Mouse (Mus musculus): ENCODE results near the gene Diras2. TPM values are rescaled to one million over a fixed set of nuclear protein-coding genes. Genes with fewer than 3 reads are reported as not detected.
A peak's percentile ranks its signal among the peaks of the same experiment; 100 is the strongest.

The Diras2 gene
- polyA plus RNA-seq (2014; fragmentation: Nextera tagmentation; extraction: Ambion mirVana): 0.14 and 0.22 TPM in 2 replicates

DNA sequence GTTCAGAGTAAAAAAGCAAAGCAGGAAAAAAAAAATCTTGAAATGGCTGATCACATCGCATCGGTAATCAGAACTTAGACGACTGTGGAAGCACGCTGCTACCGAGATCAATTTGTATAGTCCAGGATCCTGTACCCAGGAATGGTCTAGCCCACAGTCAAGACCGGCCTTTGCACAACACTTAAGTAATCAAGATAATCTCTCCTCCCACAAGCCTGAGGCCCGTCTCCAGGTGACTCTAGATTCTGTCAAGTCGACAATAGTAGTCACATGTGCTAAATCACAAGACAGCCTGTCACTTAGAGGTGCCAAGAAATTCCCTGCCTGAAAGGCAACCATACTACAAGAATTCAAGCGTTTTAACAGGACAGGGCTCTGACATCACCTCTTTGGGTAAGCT, at the start of gene Diras2:
Diras2 (minus strand) TSS at position 159 of the 400 bp plus-strand sequence.
- no peak for DNase-seq (ENCODE audit: low spot score)
- Histone ChIP-seq H3K27me3 (ENCODE audit: control insufficient read depth, insufficient read depth, low read length) (peaks cover 11% of the 10 kb centered on the region), H3K9me3 (replicated peaks; ENCODE audit: control insufficient read depth, low read length) (no peaks in the 10 kb centered on the region), H3K36me3 (replicated peaks; ENCODE audit: control insufficient read depth, insufficient read depth, low read depth, low read length) (no peaks in the 10 kb centered on the region), H3K27ac (replicated peaks; ENCODE audit: low read depth, low read length) (no peak within 1 kb of the TSS), H3K4me1 (ENCODE audit: control insufficient read depth, insufficient read depth, low read length) (no peaks in the 10 kb centered on the region; the same call in 1 of the 2 replicates), H3K4me3 (ENCODE audit: low read depth, low read length) (peak within 1 kb of the TSS; percentile 46), H3K9ac (replicated peaks; ENCODE audit: low read length) (peak within 1 kb of the TSS; percentile 53), H3K4me2 (ENCODE audit: low read depth, low read length) (peak within 1 kb of the TSS; percentile 95)
- ATAC-seq (replicated peaks; ENCODE audit: insufficient number of reproducible peaks, low FRiP score, low TSS enrichment, low read depth): no peak
- WGBS: 52% methylated on average over 9 of the region's 9 CpGs

DNA sequence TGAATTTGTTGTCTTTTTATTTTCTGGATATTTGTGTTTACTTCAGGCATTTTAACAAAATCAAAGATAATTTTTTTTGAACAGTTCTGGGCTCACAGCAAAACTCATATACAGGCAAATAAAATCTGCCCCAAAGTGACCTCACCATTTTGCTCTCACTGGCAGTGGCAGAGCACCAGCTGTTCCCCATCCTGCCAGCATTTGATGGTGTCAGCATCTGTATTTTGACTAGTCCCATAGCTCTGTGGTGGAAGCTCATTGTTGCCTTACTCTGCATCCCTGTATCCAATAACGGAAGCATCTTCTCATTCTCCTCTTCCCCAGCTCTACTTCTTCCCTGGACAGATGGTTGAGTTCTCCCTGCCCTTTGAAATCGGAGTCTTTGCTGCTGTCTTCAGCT, 47.7 kb upstream of the Diras2 start:
- ATAC-seq (replicated peaks; ENCODE audit: insufficient number of reproducible peaks, low FRiP score, low TSS enrichment, low read depth) (no peak), DNase-seq (ENCODE audit: low spot score) (no peak)
- Histone ChIP-seq H3K9me3 (replicated peaks; ENCODE audit: control insufficient read depth, low read length) (no peaks in the 10 kb centered on the region), H3K9ac (replicated peaks; ENCODE audit: low read length) (no peak overlapping the region), H3K27me3 (ENCODE audit: control insufficient read depth, insufficient read depth, low read length) (peaks cover 3% of the 10 kb centered on the region), H3K27ac (replicated peaks; ENCODE audit: low read depth, low read length) (no peak overlapping the region), H3K4me3 (ENCODE audit: low read depth, low read length) (no peak overlapping the region), H3K4me1 (ENCODE audit: control insufficient read depth, insufficient read depth, low read length) (no peaks in the 10 kb centered on the region; the same call in 1 of the 2 replicates), H3K36me3 (replicated peaks; ENCODE audit: control insufficient read depth, insufficient read depth, low read depth, low read length) (no peaks in the 10 kb centered on the region), H3K4me2 (ENCODE audit: low read depth, low read length) (no peak overlapping the region)
- 70% methylated on average over 2 of the region's 2 CpGs for WGBS

DNA sequence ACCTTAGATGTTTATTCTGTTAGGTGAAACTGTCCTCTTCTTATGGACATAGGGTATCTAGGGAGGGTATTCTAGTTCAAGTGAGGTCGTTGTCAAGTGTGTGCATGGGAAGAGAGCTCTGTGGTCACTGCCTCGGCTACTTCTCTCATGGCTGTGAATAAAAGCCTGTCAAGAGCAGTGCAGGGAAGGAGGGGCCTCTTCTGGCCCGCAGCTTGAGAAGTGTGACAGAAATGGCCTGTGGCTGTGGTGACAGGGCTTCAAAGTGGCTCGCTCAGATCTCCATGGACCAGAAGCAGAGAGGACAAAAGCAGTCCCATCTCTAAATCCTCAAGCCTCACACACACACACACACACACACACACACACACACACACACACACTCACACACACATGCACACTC, 46.9 kb upstream of the Diras2 start:
- DNase-seq (ENCODE audit: low spot score) (no peak), ATAC-seq (replicated peaks; ENCODE audit: insufficient number of reproducible peaks, low FRiP score, low TSS enrichment, low read depth) (no peak)
- Histone ChIP-seq H3K9ac (replicated peaks; ENCODE audit: low read length) (no peak overlapping the region), H3K36me3 (replicated peaks; ENCODE audit: control insufficient read depth, insufficient read depth, low read depth, low read length) (no peaks in the 10 kb centered on the region), H3K4me2 (ENCODE audit: low read depth, low read length) (no peak overlapping the region), H3K4me3 (ENCODE audit: low read depth, low read length) (no peak overlapping the region), H3K27ac (replicated peaks; ENCODE audit: low read depth, low read length) (no peak overlapping the region), H3K27me3 (ENCODE audit: control insufficient read depth, insufficient read depth, low read length) (peaks cover 3% of the 10 kb centered on the region), H3K9me3 (replicated peaks; ENCODE audit: control insufficient read depth, low read length) (no peaks in the 10 kb centered on the region), H3K4me1 (ENCODE audit: control insufficient read depth, insufficient read depth, low read length) (no peaks in the 10 kb centered on the region; the same call in 1 of the 2 replicates)
- WGBS: 40% methylated on average over 4 of the region's 4 CpGs

DNA sequence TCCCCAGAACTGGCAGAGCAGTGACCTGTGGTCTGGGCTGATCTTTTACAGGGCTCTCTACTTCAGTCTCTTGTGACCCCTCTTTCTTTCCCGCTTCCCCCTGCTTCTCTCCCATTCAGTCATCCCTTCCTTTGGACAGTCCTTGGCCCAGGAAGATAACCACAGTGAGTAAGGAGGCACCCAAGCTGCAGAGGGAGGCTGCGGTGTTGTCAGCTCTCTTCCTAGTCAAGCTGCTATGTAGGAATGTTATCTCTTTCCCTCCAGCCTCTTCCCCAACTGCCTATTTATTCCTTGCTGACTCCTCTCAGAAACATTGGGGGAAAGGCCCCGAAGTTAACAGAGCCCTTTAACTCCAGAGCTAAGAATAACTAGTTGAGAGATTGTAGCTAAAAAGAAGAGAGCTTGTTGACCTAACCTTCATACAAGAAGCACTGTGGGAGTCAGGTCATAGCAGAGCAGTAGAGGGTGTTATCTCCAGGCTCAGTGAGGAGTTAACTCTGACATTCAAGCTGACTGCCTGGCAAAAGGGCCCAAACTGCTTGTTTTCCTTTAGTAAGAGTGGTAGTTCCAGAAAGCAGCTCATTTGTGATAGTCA, 46.3 kb upstream of the Diras2 start:
- ATAC-seq (replicated peaks; ENCODE audit: insufficient number of reproducible peaks, low FRiP score, low TSS enrichment, low read depth) (no peak), DNase-seq (ENCODE audit: low spot score) (no peak)
- Histone ChIP-seq H3K27me3 (ENCODE audit: control insufficient read depth, insufficient read depth, low read length) (peaks cover under 1% of the 10 kb centered on the region), H3K4me3 (ENCODE audit: low read depth, low read length) (no peak overlapping the region), H3K9ac (replicated peaks; ENCODE audit: low read length) (no peak overlapping the region), H3K27ac (replicated peaks; ENCODE audit: low read depth, low read length) (no peak overlapping the region), H3K4me2 (ENCODE audit: low read depth, low read length) (no peak overlapping the region), H3K9me3 (replicated peaks; ENCODE audit: control insufficient read depth, low read length) (no peaks in the 10 kb centered on the region), H3K36me3 (replicated peaks; ENCODE audit: control insufficient read depth, insufficient read depth, low read depth, low read length) (no peaks in the 10 kb centered on the region), H3K4me1 (ENCODE audit: control insufficient read depth, insufficient read depth, low read length) (no peaks in the 10 kb centered on the region; the same call in 1 of the 2 replicates)
- WGBS: 80% methylated on average over 3 of the region's 3 CpGs

DNA sequence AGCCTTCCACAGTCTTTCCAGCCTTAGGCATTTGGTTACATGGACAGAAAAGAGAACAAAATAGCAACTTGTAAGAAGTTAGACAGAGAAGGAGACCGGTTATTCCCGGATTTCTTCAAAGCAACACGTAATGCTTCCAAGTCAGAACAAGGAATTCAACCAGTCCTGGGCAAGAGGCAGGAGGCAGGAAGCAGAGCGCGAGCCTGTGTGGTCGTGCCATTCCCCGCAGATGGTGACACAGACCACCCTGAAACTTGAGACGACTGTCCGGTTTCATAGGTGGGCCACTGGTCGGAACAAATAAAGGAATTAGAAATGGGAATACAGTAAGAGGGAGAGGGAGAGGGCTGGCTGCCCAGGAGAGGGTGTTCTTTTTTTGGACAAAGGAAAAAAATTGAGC, 45.8 kb upstream of the Diras2 start:
- H3K27ac ChIP-seq (replicated peaks; ENCODE audit: low read depth, low read length): no peak overlapping the region
- no peak overlapping the region for H3K4me3 ChIP-seq (ENCODE audit: low read depth, low read length)
- no peaks in the 10 kb centered on the region for H3K36me3 ChIP-seq (replicated peaks; ENCODE audit: control insufficient read depth, insufficient read depth, low read depth, low read length)
- H3K9ac ChIP-seq (replicated peaks; ENCODE audit: low read length): no peak overlapping the region
- ATAC-seq (replicated peaks; ENCODE audit: insufficient number of reproducible peaks, low FRiP score, low TSS enrichment, low read depth) (no peak), DNase-seq (ENCODE audit: low spot score) (no peak)
- no peaks in the 10 kb centered on the region; the same call in 1 of the 2 replicates for H3K4me1 ChIP-seq (ENCODE audit: control insufficient read depth, insufficient read depth, low read length)
- WGBS: 30% methylated on average over 10 of the region's 10 CpGs
- no peaks in the 10 kb centered on the region for H3K27me3 ChIP-seq (ENCODE audit: control insufficient read depth, insufficient read depth, low read length)
- H3K4me2 ChIP-seq (ENCODE audit: low read depth, low read length): no peak overlapping the region
- H3K9me3 ChIP-seq (replicated peaks; ENCODE audit: control insufficient read depth, low read length): no peaks in the 10 kb centered on the region

DNA sequence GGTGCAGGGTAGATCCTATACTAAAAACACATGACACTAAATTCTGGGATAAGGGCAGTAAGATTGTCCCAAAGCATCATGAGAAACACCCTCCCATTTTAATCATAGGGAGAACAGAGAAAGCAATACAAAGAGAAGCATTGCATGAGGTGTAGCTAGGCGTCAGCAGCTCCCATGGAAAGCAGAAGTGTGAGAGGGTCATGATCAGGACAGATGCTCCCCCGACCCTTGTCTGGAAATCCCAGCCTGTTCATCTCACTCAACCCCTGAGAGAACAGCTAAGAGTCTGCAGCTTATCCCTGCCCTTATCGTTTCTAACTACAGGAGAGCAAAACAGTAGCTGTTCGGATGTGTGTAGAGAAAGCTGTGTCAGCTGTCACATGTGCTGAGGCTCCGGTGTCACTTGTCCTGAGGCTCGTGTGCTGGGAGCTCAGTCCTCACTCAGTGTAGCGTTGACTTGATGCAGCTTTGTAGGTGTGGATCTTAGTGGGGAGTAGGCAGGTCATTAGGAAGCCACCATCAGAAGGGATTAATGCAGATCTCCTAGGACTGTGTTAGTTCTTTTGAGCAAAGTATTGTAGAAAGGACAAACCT, 45.0 kb upstream of the Diras2 start:
- DNase-seq (ENCODE audit: low spot score): no peak
- 55% methylated on average over 7 of the region's 7 CpGs for WGBS
- Histone ChIP-seq H3K4me2 (ENCODE audit: low read depth, low read length) (no peak overlapping the region), H3K36me3 (replicated peaks; ENCODE audit: control insufficient read depth, insufficient read depth, low read depth, low read length) (no peaks in the 10 kb centered on the region), H3K9ac (replicated peaks; ENCODE audit: low read length) (no peak overlapping the region), H3K4me1 (ENCODE audit: control insufficient read depth, insufficient read depth, low read length) (no peaks in the 10 kb centered on the region; the same call in 1 of the 2 replicates), H3K27ac (replicated peaks; ENCODE audit: low read depth, low read length) (no peak overlapping the region), H3K4me3 (ENCODE audit: low read depth, low read length) (no peak overlapping the region), H3K9me3 (replicated peaks; ENCODE audit: control insufficient read depth, low read length) (no peaks in the 10 kb centered on the region), H3K27me3 (ENCODE audit: control insufficient read depth, insufficient read depth, low read length) (no peaks in the 10 kb centered on the region)
- no peak for ATAC-seq (replicated peaks; ENCODE audit: insufficient number of reproducible peaks, low FRiP score, low TSS enrichment, low read depth)

DNA sequence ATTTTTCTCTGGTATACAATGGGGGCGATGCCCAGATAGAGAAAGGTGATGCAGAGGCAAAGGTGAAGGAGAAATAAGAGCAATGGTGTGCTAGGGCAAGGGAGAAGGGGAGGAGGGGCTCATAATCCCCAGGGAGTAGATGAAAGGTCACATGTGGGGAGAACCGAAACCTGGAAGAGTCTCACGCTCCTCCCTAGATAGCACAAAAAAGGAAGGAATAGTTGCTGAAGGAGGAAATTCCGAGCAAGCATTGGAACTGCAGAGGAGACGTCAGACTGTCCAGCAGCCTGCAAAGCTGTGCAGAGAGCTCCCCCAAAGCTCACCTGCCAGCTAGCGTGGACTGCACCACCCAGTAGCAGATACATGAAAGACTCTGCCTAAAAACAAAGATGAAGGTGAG, 44.4 kb upstream of the Diras2 start:
- Histone ChIP-seq H3K27me3 (ENCODE audit: control insufficient read depth, insufficient read depth, low read length) (no peaks in the 10 kb centered on the region), H3K9ac (replicated peaks; ENCODE audit: low read length) (no peak overlapping the region), H3K36me3 (replicated peaks; ENCODE audit: control insufficient read depth, insufficient read depth, low read depth, low read length) (no peaks in the 10 kb centered on the region), H3K4me1 (ENCODE audit: control insufficient read depth, insufficient read depth, low read length) (no peaks in the 10 kb centered on the region; the same call in 1 of the 2 replicates), H3K4me3 (ENCODE audit: low read depth, low read length) (no peak overlapping the region), H3K27ac (replicated peaks; ENCODE audit: low read depth, low read length) (no peak overlapping the region), H3K9me3 (replicated peaks; ENCODE audit: control insufficient read depth, low read length) (no peaks in the 10 kb centered on the region), H3K4me2 (ENCODE audit: low read depth, low read length) (no peak overlapping the region)
- no peak for DNase-seq (ENCODE audit: low spot score)
- no peak for ATAC-seq (replicated peaks; ENCODE audit: insufficient number of reproducible peaks, low FRiP score, low TSS enrichment, low read depth)
- 86% methylated on average over 6 of the region's 6 CpGs for WGBS

DNA sequence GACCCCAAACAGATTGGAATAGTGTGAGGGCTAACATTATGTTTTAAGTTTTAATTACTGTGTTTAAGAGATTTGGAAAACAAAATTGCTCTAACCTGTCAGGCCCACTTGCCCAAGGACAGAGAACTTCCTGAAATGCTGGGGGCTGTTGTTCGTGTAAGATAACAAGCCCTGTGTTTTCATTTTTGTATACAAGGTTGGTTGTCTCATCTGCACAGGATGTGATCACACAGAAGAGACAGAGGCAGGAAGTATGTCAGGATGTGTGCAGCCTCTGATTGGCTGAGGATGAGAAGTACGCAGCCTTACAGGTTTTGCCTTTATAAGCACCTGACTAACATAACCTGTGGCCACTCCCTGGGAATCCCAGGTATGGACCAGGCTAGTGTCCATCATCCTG, 43.2 kb upstream of the Diras2 start:
- Histone ChIP-seq H3K4me1 (ENCODE audit: control insufficient read depth, insufficient read depth, low read length) (no peaks in the 10 kb centered on the region; the same call in 1 of the 2 replicates), H3K4me2 (ENCODE audit: low read depth, low read length) (no peak overlapping the region), H3K27ac (replicated peaks; ENCODE audit: low read depth, low read length) (no peak overlapping the region), H3K4me3 (ENCODE audit: low read depth, low read length) (no peak overlapping the region), H3K9me3 (replicated peaks; ENCODE audit: control insufficient read depth, low read length) (no peaks in the 10 kb centered on the region), H3K9ac (replicated peaks; ENCODE audit: low read length) (no peak overlapping the region), H3K27me3 (ENCODE audit: control insufficient read depth, insufficient read depth, low read length) (no peaks in the 10 kb centered on the region), H3K36me3 (replicated peaks; ENCODE audit: control insufficient read depth, insufficient read depth, low read depth, low read length) (no peaks in the 10 kb centered on the region)
- WGBS: 81% methylated on average over 2 of the region's 2 CpGs
- no peak for ATAC-seq (replicated peaks; ENCODE audit: insufficient number of reproducible peaks, low FRiP score, low TSS enrichment, low read depth)
- no peak for DNase-seq (ENCODE audit: low spot score)

All from embryonic facial prominence, embryonic 11.5 days (tissue).